Mouse (Mus musculus): ENCODE measurements around the gene Rcan2. TPM values are rescaled to one million over a fixed set of nuclear protein-coding genes. Genes with fewer than 3 reads are reported as not detected.

Gene Rcan2
- polyA plus RNA-seq, 1 experiment from 2014 or later = 1.3 TPM

- H3K4me1 ChIP-seq (replicated peaks; ENCODE audit: control insufficient read depth, insufficient read depth, low read length) = no peaks in the 10 kb centered on the region
- H3K36me3 ChIP-seq (ENCODE audit: control insufficient read depth, insufficient read depth) = no peaks in the 10 kb centered on the region
- no peak overlapping the region for H3K9ac ChIP-seq (ENCODE audit: low read depth, low read length)
- 65% methylated on average over 2 of the region's 2 CpGs for WGBS
- no peak overlapping the region for H3K4me3 ChIP-seq (ENCODE audit: low read depth, low read length)
- no peaks in the 10 kb centered on the region for H3K9me3 ChIP-seq (ENCODE audit: control insufficient read depth)
- TF ChIP-seq CTCF (IDR thresholded peaks at IDR 0.05; ENCODE audit: low read depth) = no peak
- no peak for ATAC-seq
- no peaks in the 10 kb centered on the region for H3K27me3 ChIP-seq (replicated peaks; ENCODE audit: control insufficient read depth, insufficient read depth, low read length)
- no peak overlapping the region for H3K27ac ChIP-seq (ENCODE audit: low read depth, low read length)
- H3K4me2 ChIP-seq (replicated peaks; ENCODE audit: low read depth) = no peak overlapping the region
Measured at GRCm38 (mm10) chr17:44025011-44025410, 223.9 kb downstream of the Rcan2 start.

- H3K27ac ChIP-seq (ENCODE audit: low read depth, low read length) = no peak overlapping the region
- ATAC-seq = no peak
- no peak overlapping the region for H3K4me2 ChIP-seq (replicated peaks; ENCODE audit: low read depth)
- H3K4me3 ChIP-seq (ENCODE audit: low read depth, low read length) = no peak overlapping the region
- H3K27me3 ChIP-seq (replicated peaks; ENCODE audit: control insufficient read depth, insufficient read depth, low read length) = no peaks in the 10 kb centered on the region
- no peak overlapping the region for H3K9ac ChIP-seq (ENCODE audit: low read depth, low read length)
- no peaks in the 10 kb centered on the region for H3K4me1 ChIP-seq (replicated peaks; ENCODE audit: control insufficient read depth, insufficient read depth, low read length)
- H3K9me3 ChIP-seq (ENCODE audit: control insufficient read depth) = no peaks in the 10 kb centered on the region
- TF ChIP-seq CTCF (IDR thresholded peaks at IDR 0.05; ENCODE audit: low read depth) = no peak
- 57% methylated on average over 6 of the region's 6 CpGs for WGBS
- H3K36me3 ChIP-seq (ENCODE audit: control insufficient read depth, insufficient read depth) = no peaks in the 10 kb centered on the region
Measured at GRCm38 (mm10) chr17:44025935-44026334, 224.8 kb downstream of the Rcan2 start.

GRCm38 (mm10) chr17:44026378-44026777, 225.2 kb downstream of the Rcan2 start:
- ATAC-seq = no peak
- no peaks in the 10 kb centered on the region for H3K27me3 ChIP-seq (replicated peaks; ENCODE audit: control insufficient read depth, insufficient read depth, low read length)
- no peaks in the 10 kb centered on the region for H3K9me3 ChIP-seq (ENCODE audit: control insufficient read depth)
- H3K4me2 ChIP-seq (replicated peaks; ENCODE audit: low read depth) = no peak overlapping the region
- no peak overlapping the region for H3K4me3 ChIP-seq (ENCODE audit: low read depth, low read length)
- H3K9ac ChIP-seq (ENCODE audit: low read depth, low read length) = no peak overlapping the region
- no peaks in the 10 kb centered on the region for H3K4me1 ChIP-seq (replicated peaks; ENCODE audit: control insufficient read depth, insufficient read depth, low read length)
- H3K27ac ChIP-seq (ENCODE audit: low read depth, low read length) = no peak overlapping the region
- no peak for TF ChIP-seq CTCF (IDR thresholded peaks at IDR 0.05; ENCODE audit: low read depth)
- 49% methylated on average over 5 of the region's 5 CpGs for WGBS
- no peaks in the 10 kb centered on the region for H3K36me3 ChIP-seq (ENCODE audit: control insufficient read depth, insufficient read depth)

GRCm38 (mm10) chr17:44026786-44027185, 225.6 kb downstream of the Rcan2 start:
- H3K4me2 ChIP-seq (replicated peaks; ENCODE audit: low read depth) = no peak overlapping the region
- no peak for ATAC-seq
- H3K4me1 ChIP-seq (replicated peaks; ENCODE audit: control insufficient read depth, insufficient read depth, low read length) = no peaks in the 10 kb centered on the region
- no peak for TF ChIP-seq CTCF (IDR thresholded peaks at IDR 0.05; ENCODE audit: low read depth)
- no peak overlapping the region for H3K4me3 ChIP-seq (ENCODE audit: low read depth, low read length)
- H3K9ac ChIP-seq (ENCODE audit: low read depth, low read length) = no peak overlapping the region
- no peaks in the 10 kb centered on the region for H3K27me3 ChIP-seq (replicated peaks; ENCODE audit: control insufficient read depth, insufficient read depth, low read length)
- H3K9me3 ChIP-seq (ENCODE audit: control insufficient read depth) = no peaks in the 10 kb centered on the region
- no peak overlapping the region for H3K27ac ChIP-seq (ENCODE audit: low read depth, low read length)
- H3K36me3 ChIP-seq (ENCODE audit: control insufficient read depth, insufficient read depth) = no peaks in the 10 kb centered on the region

GRCm38 (mm10) chr17:44027311-44027710, 226.2 kb downstream of the Rcan2 start:
- no peak overlapping the region for H3K9ac ChIP-seq (ENCODE audit: low read depth, low read length)
- WGBS = 78% methylated on average over 9 of the region's 9 CpGs
- H3K27ac ChIP-seq (ENCODE audit: low read depth, low read length) = no peak overlapping the region
- TF ChIP-seq CTCF (IDR thresholded peaks at IDR 0.05; ENCODE audit: low read depth) = no peak
- H3K4me2 ChIP-seq (replicated peaks; ENCODE audit: low read depth) = no peak overlapping the region
- H3K4me1 ChIP-seq (replicated peaks; ENCODE audit: control insufficient read depth, insufficient read depth, low read length) = no peaks in the 10 kb centered on the region
- no peak for ATAC-seq
- H3K36me3 ChIP-seq (ENCODE audit: control insufficient read depth, insufficient read depth) = no peaks in the 10 kb centered on the region
- no peak overlapping the region for H3K4me3 ChIP-seq (ENCODE audit: low read depth, low read length)
- H3K27me3 ChIP-seq (replicated peaks; ENCODE audit: control insufficient read depth, insufficient read depth, low read length) = no peaks in the 10 kb centered on the region
- no peaks in the 10 kb centered on the region for H3K9me3 ChIP-seq (ENCODE audit: control insufficient read depth)

GRCm38 (mm10) chr17:44029616-44030015, 228.5 kb downstream of the Rcan2 start:
- 47% methylated on average over 5 of the region's 5 CpGs for WGBS
- no peak overlapping the region for H3K27ac ChIP-seq (ENCODE audit: low read depth, low read length)
- H3K4me2 ChIP-seq (replicated peaks; ENCODE audit: low read depth) = no peak overlapping the region
- H3K36me3 ChIP-seq (ENCODE audit: control insufficient read depth, insufficient read depth) = no peaks in the 10 kb centered on the region
- no peak for TF ChIP-seq CTCF (IDR thresholded peaks at IDR 0.05; ENCODE audit: low read depth)
- H3K4me1 ChIP-seq (replicated peaks; ENCODE audit: control insufficient read depth, insufficient read depth, low read length) = no peaks in the 10 kb centered on the region
- no peaks in the 10 kb centered on the region for H3K27me3 ChIP-seq (replicated peaks; ENCODE audit: control insufficient read depth, insufficient read depth, low read length)
- no peak overlapping the region for H3K9ac ChIP-seq (ENCODE audit: low read depth, low read length)
- no peaks in the 10 kb centered on the region for H3K9me3 ChIP-seq (ENCODE audit: control insufficient read depth)
- no peak for ATAC-seq
- no peak overlapping the region for H3K4me3 ChIP-seq (ENCODE audit: low read depth, low read length)
